Mouse (Mus musculus) megakaryocyte, embryonic 14.5 days (primary cell): Measurements from ENCODE around the gene Agrp. TPM values are rescaled to one million over a fixed set of nuclear protein-coding genes. Genes with fewer than 3 reads are reported as not detected.
A peak's percentile ranks its signal among the peaks of the same experiment; 100 is the strongest.

ENCODE experiments used
- H3K27me3 ChIP-seq: replicated peaks from 2 replicates; pipeline ENCODE3; 2012; ENCODE audit warnings: inconsistent platforms
- H3K36me3 ChIP-seq: replicated peaks from 2 replicates; pipeline ENCODE3; 2012; ENCODE audit warnings: low read length, inconsistent platforms, mixed read lengths
- H3K4me1 ChIP-seq: 2 replicates; pipeline ENCODE4 v1.6.1; 2012; ENCODE audit warnings: inconsistent platforms
- H3K4me3 ChIP-seq: replicated peaks from 2 replicates; pipeline ENCODE3; 2012; ENCODE audit warnings: moderate library complexity, mild to moderate bottlenecking, inconsistent platforms
- H3K9me3 ChIP-seq: 2 replicates; pipeline ENCODE4 v1.6.1; 2012; ENCODE audit warnings: inconsistent platforms
- FLI1 ChIP-seq: IDR thresholded peaks from 2 replicates; pipeline ENCODE4 v1.6.1; 2012; ENCODE audit warnings: low read length, inconsistent platforms, mixed read lengths
- GATA1 ChIP-seq: IDR thresholded peaks from 3 replicates; pipeline ENCODE4 v1.6.1; 2012; ENCODE audit warnings: mixed read lengths, low read length, inconsistent platforms, borderline replicate concordance
- polyA plus RNA-seq: library from polyadenylated mRNA; stranded (reverse); fragments of >175 nt; gene quantifications from 2 replicates; pipeline ENCODE4 v1.2.3, GENCODE M21; 2012; ENCODE audit warnings: low replicate concordance; ENCODE audit not compliant: insufficient read depth

Agrp gene
- polyA plus RNA-seq, 1 experiment = not detected

GRCm38 (mm10) chr8:105623118-105623517 lies 14.1 kb downstream of the Agrp start:
- Histone ChIP-seq H3K4me1 (peaks cover 63% of the 10 kb centered on the region), H3K27me3 (no peaks in the 10 kb centered on the region), H3K9me3 (no peaks in the 10 kb centered on the region), H3K36me3 (peaks cover 81% of the 10 kb centered on the region), H3K4me3 (peak overlapping the region; percentile 62)
- no peak for TF ChIP-seq FLI1
- TF ChIP-seq GATA1 = no peak

- TF ChIP-seq GATA1 (no peak), FLI1 (no peak)
- Histone ChIP-seq H3K4me3 (peak overlapping the region; percentile 62), H3K9me3 (no peaks in the 10 kb centered on the region), H3K4me1 (peaks cover 70% of the 10 kb centered on the region), H3K27me3 (no peaks in the 10 kb centered on the region), H3K36me3 (peaks cover 86% of the 10 kb centered on the region)
Measured at GRCm38 (mm10) chr8:105622421-105622920, 14.7 kb downstream of the Agrp start.

- Histone ChIP-seq H3K4me1 (peaks cover 76% of the 10 kb centered on the region), H3K9me3 (no peaks in the 10 kb centered on the region), H3K4me3 (no peak overlapping the region), H3K36me3 (peaks cover 91% of the 10 kb centered on the region), H3K27me3 (no peaks in the 10 kb centered on the region)
- TF ChIP-seq FLI1 = no peak
- TF ChIP-seq GATA1 = no peak
Measured at GRCm38 (mm10) chr8:105621841-105622240, 15.4 kb downstream of the Agrp start.

- TF ChIP-seq GATA1 = no peak
- no peak for TF ChIP-seq FLI1
- Histone ChIP-seq H3K9me3 (no peaks in the 10 kb centered on the region), H3K4me3 (no peak overlapping the region), H3K4me1 (peaks cover 79% of the 10 kb centered on the region), H3K36me3 (peaks cover 95% of the 10 kb centered on the region), H3K27me3 (no peaks in the 10 kb centered on the region)
Measured at GRCm38 (mm10) chr8:105620946-105621720, 16.1 kb downstream of the Agrp start.

GRCm38 (mm10) chr8:105620211-105620610 lies 17.0 kb downstream of the Agrp start:
- Histone ChIP-seq H3K4me3 (no peak overlapping the region), H3K27me3 (no peaks in the 10 kb centered on the region), H3K9me3 (no peaks in the 10 kb centered on the region), H3K36me3 (peaks cover 98% of the 10 kb centered on the region), H3K4me1 (peaks cover 86% of the 10 kb centered on the region)
- TF ChIP-seq FLI1 (no peak), GATA1 (no peak)

- Histone ChIP-seq H3K9me3 (no peaks in the 10 kb centered on the region), H3K27me3 (no peaks in the 10 kb centered on the region), H3K4me3 (no peak overlapping the region), H3K36me3 (peaks cover 98% of the 10 kb centered on the region), H3K4me1 (peaks cover 85% of the 10 kb centered on the region)
- TF ChIP-seq GATA1 = no peak
- no peak for TF ChIP-seq FLI1
Measured at GRCm38 (mm10) chr8:105618892-105619591, 18.2 kb downstream of the Agrp start.

- Histone ChIP-seq H3K4me1 (peaks cover 83% of the 10 kb centered on the region), H3K36me3 (peaks cover 91% of the 10 kb centered on the region), H3K4me3 (no peak overlapping the region)
Measured at GRCm38 (mm10) chr8:105618279-105618634, 18.9 kb downstream of the Agrp start.

GRCm38 (mm10) chr8:105617451-105618278 lies 19.5 kb downstream of the Agrp start:
- Histone ChIP-seq H3K36me3 (peaks cover 85% of the 10 kb centered on the region), H3K4me3 (no peak overlapping the region), H3K4me1 (peaks cover 82% of the 10 kb centered on the region), H3K27me3 (no peaks in the 10 kb centered on the region), H3K9me3 (no peaks in the 10 kb centered on the region)
- TF ChIP-seq FLI1 (no peak), GATA1 (no peak)

More at GRCm38 (mm10) chr8:105618279-105618634, 18.9 kb downstream of the Agrp start:
- Histone ChIP-seq H3K9me3 (no peaks in the 10 kb centered on the region), H3K27me3 (no peaks in the 10 kb centered on the region)
- no peak for TF ChIP-seq FLI1
- TF ChIP-seq GATA1 = no peak

- no peaks in the 10 kb centered on the region for H3K27me3 ChIP-seq
- H3K36me3 ChIP-seq = peaks cover 81% of the 10 kb centered on the region
- TF ChIP-seq GATA1 (no peak), FLI1 (no peak)
- H3K9me3 ChIP-seq = no peaks in the 10 kb centered on the region
- peaks cover 82% of the 10 kb centered on the region for H3K4me1 ChIP-seq
- H3K4me3 ChIP-seq = no peak overlapping the region
Measured at GRCm38 (mm10) chr8:105615942-105616341, 21.3 kb downstream of the Agrp start.
